Mouse (Mus musculus) left cerebral cortex, adult 11 months (tissue): ENCODE data around the gene Gm19345.

Experiments
- DNase-seq: peaks from one replicate; pipeline ENCODE4 v3.0.0; 2022; ENCODE audit warnings: low spot score

Gm19345 gene

DNA sequence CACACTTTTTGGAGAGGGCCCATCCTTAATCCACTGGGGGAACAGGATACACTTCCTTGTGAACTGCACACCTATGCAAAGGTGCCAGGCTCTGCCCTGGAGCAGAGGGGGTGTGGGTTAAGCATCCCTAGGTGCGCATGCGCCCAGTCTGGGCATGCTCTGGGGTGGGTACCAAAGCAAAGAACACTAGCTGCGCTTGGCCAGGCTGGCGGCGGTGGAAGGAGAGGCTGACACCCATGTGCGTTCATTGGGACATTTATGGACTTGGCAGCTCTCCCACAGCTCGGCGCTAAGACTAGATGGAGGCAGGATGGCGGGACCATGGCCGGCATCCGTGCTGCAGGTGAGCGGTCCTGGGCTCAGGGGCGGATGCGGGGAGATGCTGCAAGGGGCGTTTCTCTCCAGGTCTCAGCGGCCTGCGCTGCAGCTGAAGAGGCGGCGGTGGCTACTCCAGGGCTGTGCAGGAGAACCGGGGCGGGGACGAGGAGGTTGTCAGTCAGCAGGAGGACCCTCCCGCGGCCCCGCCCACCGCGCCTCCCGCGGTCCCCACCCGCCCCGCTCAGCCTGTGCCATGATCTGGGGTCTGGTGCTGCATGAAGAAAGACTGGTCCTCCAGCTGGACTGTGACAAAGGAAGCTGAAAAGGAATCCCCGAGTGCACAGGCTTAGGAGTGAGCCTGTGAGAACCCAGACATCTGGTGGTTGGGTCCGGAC lies at the start of gene Gm19345:
Gene Gm19345 (plus strand): TSS at position 146 of the 713 bp plus-strand sequence.
- no peak for DNase-seq

DNA sequence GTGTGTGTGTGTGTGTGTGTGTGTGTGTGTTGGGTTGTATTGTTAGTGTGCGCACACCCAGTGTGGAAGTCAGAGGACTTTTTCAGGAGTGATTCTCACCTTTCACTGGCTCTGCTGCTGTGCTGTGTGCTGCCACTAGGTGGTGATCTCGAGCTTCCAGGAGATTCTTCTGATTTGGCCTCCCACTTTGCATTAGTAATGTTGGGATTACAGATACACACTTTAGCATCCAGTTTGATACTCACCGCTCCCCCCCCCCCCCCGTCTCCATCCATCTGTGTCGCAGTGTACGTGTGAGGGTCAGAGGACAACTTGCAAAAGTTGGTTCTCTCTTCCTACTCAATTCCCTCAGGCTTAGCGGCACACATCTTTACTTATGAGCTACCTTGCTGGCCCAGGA lies 48.8 kb upstream of the Gm19345 start:
- no peak for DNase-seq

DNA sequence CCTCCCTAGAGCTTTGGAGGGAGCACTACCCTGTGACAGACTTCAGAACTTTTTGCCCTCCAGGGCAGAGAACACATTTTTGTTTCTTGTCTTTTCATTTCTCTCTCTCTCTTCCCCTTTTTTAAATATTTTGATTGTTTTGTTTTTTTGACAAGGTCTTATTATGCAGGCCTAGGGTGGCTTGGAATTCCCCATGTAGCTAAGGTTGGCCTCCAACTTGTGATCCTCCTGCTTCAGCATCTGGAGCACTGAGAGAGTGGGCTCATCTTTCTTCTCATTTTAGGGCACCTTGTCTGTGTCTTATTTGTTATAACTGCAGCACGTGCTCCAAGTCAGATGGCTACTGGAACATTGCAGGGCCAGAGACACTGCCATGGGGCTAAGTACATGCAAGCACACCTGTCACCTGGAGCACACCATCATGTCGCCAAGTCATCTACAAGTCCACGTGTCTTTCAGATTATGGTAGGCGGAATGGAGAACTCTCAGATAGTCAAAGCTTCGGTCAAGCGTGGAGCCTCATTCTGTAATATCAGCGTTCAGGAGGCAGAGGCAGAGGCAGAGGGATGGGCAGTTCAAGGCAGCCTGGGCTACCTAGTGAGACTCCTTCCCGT lies 45.3 kb upstream of the Gm19345 start:
- no peak for DNase-seq

DNA sequence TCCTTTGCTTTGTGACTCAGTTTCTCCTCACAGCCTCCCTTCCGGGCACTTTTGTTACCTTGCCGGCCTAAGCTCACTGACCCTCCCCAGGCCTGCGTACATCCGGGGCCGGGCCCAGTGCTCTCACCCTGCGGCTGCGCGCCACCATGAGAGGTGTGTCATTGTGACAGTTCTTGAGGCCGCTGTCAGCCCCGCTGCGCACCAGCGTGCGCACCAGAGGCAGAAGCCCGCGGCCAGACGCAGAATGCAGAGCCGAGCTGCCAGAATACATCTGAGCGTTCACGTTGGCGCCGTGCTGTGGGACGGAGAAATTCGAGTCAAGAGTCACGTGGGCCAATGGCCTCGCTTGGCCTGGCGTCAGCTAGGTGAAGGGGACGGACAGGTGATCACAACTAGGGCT lies 42.4 kb upstream of the Gm19345 start:
- no peak for DNase-seq

DNA sequence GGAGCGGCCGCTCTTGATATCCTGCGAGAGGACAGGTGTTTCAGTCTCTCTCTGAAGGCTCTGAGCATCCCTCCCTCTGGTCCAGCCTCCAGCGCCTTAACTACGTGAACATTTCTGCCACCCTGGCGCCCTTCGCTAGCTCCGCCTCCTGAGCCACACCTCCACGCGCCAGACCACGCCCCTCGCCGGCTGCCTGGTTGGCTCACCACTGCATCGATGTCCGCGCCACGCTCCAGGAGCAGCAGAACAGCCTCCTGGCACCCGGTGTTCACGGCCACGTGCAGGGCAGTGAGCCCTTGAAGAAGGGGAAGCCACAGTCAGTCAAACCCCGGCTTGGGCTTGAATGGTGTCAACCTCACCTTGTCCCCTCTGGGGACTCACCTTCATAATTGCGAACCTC lies 40.7 kb upstream of the Gm19345 start:
- DNase-seq, result no peak

DNA sequence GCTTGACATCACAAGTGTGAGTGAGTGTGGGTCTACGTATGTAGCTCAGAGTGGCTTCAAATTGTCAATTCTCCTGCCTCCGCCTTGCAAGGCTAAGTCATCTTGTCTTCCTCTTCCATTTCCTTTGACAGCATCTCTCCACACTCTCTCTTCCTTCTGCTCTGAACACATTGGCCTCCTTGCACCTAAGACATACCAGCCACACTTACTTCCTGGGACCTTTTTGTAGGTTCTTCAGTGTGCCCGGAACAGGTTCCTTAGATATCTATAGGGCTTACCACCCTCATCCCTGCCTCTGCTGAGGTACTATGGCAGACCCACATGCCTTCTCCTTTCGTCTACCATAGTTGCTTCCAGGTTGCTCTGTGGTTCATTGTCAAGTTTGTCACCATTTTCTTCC lies 38.6 kb upstream of the Gm19345 start:
- DNase-seq, result no peak

DNA sequence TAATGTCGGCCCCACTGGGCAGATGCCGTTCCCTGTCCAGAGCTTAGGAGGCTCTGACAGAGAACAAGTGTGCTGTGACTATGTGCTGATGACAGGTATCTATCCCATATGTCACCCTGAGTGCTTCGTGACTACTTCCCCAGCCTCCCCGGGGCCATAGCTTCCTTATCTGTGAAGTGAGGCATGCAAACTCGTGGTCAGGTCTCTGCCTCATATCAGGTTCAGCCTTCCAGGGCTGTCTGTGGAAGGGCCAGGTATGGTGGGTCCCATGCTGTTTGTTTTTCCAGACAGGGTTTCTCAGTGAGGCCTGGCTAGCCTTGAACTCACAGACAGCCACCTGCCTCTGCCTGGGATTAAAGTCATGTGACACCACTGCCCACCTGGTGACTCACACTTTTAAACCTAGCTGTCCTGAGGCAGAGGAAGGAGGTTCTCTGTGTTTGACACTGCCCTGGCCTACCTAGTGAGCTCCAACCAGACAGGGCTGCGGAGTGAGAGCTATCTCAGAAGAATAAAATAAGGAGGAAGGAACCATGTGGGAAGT lies 38.2 kb upstream of the Gm19345 start:
- DNase-seq, result no peak

DNA sequence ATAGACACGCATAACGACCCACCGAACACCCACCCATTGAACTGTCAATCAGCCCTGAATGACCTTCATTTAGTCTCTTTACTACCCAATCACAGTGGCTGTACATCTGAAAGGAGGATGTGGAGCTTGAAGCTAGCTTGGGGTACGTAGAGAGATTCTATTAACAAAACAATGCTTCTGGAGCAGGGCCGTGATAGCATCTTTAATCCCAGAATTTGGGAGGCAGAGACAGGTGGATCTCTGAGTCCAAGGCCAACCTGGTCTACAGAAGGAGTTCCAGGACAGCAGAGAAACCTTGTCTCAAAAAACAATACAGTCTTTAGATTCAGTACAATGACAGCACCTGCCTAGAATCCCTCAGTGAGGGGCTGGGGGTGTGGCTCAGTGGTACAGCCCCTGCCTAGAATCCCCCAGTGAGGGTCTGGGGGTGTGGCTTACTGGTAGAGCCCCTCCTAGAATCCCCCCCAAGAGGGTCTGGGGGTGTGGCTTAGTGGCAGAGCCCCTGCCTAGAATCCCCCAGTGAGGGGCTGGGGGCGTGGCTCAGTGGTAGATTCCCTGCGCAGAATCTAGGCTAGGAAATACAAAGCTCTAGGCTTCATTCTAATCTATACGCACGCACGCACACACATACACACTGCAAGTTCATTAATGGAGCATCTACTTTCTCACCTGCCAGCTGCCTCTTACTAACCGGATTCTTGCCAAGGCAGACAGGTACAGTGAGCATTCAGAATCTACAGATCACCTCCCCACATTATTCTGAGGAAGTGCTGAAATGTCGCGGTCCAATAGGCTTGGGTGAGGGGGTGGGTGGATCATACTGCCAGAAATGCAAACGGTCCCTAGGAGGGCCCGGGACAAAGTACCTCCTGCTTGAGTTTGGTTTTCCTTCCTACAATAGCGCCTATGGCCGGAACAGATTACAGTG lies 36.2 kb upstream of the Gm19345 start:
- DNase-seq, result no peak

DNA sequence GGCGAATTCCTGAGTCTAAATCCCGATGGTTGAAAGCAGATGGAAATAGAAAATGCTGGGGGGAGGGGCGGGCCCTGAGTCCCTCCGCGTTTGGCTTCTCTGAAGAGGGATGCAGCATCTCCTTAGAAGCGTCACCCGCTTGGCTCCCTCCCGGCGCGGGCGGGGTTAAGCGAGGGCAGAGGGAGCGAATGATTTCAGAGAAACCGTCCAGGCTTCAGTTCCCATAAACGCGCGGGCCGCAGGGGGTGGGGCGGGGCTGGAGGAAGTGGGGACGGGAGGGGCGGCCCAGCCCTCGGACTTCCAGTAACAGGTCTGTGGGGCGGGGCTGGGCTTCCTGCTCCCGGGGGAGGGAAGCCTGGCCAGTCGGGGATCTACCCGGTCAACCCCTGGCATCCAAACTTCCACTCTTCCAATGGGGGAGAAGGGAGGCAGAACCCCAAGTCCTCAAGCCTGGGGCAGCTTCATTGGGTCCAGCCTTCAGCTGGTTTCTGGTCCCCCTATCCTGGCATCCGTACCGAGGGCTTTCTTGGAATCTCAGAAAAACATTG lies 35.5 kb upstream of the Gm19345 start:
- peak; percentile 40 for DNase-seq

DNA sequence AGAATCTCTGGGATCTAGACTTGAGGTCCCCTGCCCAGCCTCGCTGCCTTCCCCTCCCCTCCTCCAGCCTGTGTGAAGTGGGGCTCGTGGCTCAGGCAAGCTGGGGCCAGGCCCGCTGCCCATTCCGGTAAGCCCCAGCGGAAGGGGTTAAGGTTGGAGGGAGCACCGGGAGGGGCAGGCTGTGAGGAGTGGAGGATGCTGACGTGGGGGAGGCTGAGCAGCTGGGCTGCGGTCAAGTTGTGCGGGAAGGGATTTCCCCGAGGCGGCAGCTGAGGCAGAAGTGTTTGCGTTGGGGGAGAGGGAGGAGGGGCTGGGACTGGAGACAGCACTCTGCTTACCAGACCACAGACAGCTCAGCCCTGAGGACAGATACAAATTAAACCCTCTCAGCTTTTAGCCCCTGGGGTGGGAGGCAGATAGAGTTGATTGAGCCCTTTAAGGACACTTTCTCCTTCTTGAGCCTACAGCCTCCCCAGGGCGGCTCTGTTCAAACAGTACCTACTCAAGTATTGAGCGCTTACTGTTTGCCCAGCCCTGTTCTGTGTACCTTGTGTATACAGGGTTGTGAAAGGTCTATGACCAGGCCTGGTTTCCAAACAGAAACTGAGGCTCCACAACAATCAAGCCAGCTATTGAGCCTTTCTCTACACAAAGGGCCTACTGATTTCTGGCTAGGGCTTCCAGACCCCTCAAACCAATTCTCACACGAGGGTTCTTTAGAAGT lies 34.3 kb upstream of the Gm19345 start:
- no peak for DNase-seq

DNA sequence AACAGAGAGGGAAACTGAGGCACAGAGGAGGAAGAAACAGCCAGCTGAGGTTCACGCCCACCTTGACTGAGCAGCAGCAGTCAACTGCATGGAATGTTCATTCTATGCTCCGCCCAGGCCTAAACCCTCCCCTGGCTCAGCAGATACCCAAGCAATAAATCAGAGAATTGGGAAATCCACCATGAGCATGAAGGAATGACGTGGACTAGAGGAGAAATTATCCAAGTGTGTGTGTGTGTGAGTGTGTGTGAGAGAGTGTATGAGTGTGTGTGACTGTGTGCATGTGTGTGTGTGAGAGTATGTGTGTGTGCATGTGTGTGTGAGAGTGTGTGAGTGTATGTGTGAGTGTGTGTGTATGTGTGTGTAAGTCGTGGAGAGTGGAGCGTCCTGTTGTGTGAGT lies 33.4 kb upstream of the Gm19345 start:
- no peak for DNase-seq

DNA sequence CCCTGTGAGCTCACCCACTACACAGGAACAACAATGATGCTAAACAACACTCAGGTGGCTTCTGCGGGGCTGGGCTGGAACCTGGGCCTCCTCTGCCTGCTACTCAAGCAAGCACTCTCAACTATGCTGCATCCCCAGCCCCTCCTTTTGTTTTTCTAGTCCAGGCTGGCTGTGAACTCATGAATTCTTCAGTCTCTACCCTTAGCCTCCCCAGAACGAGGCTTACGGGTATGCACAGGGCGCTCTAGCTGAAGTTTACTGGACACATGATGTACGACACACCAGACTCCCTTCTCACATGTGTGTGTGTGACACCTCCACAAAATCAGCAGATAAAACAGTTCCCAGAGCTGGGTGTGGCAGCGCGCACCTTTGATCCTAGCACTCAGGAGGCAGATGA lies 32.9 kb upstream of the Gm19345 start:
- DNase-seq, result no peak

DNA sequence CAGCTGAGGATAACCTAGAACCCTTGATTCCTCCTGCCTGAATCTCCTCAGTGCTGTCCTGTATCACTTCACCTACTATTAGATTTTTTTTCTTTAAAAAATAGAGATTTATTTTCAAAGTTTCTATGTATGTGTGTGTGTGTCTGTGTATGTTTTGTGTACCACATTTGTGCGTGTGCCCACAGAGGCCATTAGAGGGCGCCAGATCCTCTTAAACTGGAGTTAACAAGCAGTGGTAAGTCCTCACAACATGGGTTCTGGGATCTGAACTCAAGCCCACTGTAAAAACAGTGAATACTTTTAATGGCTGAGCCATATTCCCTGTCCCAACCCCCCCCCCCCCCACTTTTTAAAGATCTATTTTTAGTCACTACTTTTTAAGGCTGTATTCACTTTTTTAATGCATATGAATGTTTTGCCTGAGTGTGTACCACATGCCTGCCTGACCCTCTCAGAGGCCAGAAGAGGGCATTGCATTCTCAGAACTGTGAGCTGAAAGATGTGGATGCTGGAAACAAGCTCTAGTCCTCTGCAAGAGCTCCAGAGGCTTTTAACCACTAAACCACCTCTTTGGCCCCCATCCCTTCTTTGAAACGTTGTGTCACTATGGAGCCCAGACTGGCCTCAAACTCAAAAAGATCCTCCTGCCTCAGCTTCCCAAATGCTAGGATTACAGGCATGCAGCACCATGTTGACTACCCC lies 31.3 kb upstream of the Gm19345 start:
- no peak for DNase-seq

DNA sequence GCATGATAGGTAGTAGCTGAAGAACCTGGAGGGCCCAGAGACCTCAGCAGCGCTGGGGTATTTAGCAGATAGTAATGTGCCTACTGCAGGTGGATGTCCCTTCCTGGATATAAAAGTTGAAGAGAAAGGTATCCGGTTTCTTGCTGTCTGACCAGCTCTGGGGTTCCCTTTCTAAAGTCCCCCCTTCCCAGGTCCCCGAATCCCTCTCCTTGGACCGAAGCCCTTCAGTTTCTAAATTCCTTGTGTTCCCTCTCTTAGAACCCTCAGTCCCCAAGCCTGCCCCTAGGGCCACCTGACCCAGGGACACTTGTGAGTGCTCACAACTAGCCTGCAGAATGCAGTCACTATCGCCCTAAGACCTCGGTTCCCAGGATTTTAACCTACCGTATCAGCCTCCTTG lies 30.2 kb upstream of the Gm19345 start:
- DNase-seq, result no peak

DNA sequence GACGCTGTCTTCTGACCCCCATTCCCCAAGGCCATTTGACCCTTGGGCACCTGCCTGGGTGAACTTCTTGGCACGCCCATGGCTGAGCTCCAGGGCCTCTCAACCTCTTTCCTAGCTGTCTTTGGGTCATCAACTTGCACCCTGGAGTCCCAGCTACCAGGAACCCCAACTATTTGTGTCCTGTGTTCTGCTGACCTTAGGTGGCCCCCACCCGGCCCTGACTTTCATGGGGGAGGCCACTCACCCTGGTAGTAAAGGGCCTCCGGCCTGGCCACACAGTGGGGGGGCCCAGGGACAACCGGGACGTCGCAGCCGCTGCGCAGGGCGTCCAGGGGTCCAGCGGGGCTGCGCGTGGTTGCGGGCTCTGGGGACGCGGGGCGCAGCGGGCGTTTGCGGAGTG lies 29.6 kb upstream of the Gm19345 start:
- no peak for DNase-seq

DNA sequence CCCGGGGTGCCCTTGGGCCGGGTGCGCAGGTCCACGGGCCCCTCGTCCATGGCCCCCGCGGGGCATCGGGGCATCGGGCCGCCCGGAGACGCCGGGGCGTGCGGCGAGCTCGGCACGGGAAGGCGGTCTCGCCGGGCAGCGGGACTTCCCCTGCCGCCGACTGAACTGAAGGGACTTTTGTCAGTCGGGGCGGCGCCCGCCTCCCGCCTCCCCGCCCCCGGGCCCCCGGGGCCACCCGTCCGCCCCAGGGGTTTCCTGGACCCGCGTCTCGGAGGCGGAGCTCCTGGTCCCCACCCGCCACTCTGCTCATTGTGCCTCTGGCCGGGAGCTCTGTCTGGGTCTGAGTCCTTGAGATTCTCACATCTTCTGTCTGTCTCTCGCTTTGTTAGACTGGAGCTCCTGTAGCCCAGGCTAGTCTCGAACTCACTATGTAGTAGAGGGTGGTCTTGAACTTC lies 29.2 kb upstream of the Gm19345 start, which contains the start of gene Bcl3:
Gene Bcl3 (minus strand): TSS at position 167 of the 455 bp plus-strand sequence.
- DNase-seq, result no peak

DNA sequence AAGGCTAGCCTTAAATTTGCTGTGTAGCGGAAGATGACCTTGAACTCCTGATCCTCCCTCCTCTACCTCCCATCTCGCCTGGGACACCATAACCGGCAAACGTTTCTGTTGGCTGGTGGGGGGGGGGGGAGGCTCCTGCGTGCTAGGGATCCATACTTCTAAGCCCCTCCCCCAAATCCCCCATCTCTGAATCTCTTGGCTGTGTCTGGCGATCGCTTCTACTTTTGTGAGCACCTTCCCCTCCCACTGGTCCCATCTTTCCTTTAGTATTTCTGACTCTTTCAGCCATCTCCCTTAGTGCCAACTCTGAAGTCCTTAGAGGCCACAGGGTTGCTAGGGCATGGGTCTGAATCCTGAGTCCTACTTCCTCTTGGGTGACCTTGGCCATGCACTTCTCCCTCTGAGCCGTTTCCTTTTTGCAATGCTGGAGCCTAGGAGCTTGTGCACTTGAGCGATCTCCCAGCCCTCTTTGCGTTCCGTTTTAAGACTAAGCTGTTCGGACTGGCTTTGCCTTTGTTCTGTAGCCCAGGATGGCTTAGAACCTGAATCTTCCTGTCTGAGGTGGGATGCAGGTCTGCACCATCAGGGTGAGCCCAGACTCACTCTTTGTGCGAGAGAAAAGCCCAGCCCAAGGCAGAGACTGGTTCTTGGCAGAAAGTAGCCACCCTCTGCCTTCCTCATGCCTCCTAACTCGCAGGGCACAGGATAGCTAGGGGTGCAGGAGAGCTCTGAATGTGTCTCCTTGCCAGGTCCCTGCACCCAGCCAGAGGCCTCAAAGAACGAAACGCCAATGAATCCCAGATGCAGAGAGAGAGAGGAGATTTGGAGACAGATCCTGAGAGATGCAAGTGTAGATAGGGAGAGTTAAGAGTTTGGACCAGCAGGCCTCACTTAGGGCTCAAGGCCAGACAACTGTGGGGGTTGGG lies 28.3 kb upstream of the Gm19345 start:
- no peak for DNase-seq

DNA sequence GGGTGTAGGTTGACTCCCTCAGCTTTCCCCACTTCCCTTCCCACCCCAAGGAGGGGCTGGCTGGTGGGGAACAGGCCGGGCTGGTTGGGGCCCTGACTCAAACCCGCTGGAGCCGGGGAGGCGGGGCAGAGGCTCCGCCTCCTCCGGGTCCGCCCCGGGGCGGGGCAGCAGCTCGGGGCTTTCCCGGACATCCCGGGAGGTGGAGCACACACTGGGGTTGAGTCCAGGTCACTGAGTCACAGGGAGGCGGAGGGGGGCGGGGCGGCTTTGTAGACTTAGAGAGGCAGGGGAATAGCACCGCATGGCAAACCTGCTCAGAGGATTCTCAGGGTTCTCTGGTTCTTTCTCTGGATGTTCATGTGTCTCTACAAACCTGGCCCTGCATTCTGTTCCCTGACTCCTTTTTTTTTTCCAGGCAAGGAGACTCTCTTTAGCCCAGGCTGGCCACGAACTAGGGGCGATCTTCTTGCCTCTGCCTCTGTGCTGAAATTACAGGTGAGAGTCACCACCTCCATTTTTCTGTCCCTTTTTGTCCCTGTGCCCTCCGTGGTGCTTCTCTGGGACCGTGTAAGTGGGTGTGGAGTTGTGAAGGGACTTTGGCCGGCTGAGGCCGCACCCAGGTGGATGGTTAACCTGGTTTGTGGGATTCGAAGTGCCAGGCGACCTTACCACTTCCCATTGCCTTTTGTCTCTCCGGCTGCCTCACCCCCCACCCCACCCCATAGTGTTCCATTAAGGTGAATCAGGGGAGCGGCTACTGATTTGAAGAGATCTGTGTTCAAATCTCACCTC lies 27.4 kb upstream of the Gm19345 start:
- peak; percentile 35 for DNase-seq

DNA sequence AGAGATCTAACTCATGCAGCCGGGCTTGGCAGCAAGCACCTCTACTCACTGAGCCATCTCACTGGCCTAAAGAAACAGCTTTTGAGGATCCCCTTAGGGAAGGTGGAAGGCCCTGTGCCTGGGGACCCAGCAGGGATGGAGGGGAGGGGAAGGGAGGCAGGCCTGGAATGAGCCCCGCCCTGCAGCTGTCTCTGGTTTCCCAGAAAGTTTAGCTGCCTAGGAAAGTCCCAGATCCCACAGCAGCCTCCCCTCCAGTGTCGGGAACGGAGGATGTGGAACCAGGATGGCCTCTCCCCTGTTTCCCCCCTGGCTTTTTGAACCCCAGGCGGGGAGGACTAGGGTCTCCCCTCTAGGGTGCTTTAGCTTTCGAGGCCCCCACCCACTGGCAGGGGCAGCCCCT lies 25.0 kb upstream of the Gm19345 start:
- DNase-seq, result no peak
